Mouse (Mus musculus) erythroblast, embryonic 14.5 days (primary cell): ENCODE data around the gene Mlxipl.

ENCODE experiments used
- GATA1 ChIP-seq: IDR thresholded peaks from 2 replicates; pipeline ENCODE4 v1.6.1; 2012; ENCODE audit warnings: low read length, inconsistent platforms, mixed read lengths
- TAL1 ChIP-seq: IDR thresholded peaks from 3 replicates; pipeline ENCODE4 v1.6.1; 2012; ENCODE audit warnings: low read length, inconsistent platforms, mixed read lengths

DNA sequence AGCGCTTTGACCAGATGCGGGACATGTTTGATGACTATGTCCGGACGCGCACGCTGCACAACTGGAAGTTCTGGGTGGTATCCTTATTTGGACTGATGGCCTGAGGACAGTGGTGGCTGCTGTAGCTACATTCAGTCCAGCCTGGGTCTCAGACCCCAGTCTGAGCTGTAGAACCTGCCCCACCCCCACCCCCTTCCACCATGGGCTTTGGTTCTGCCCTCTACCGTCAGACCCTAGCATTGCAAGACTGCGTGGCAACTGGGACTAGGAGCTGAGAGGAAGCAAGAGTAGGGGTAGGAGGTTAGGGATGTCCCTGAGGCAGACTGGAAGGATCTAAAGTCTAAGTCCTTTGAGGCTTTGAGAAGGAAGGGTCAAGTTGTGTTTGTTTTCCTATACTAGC lies 44.8 kb downstream of the Mlxipl start:
- TF ChIP-seq TAL1 (no peak), GATA1 (no peak)
